Mouse (Mus musculus) limb, embryonic 15.5 days (tissue): ENCODE data around the gene Gpbar1. TPM values are rescaled to one million over a fixed set of nuclear protein-coding genes. Genes with fewer than 3 reads are reported as not detected.
A peak's percentile ranks its signal among the peaks of the same experiment; 100 is the strongest.
"Not testable (repeated sequence)": the region's sequence is repeated elsewhere in the genome, so short reads cannot be mapped to it uniquely, and the experiment has no call there.

Experiments used
- ATAC-seq: fragments of 200-750 bp; cut with Nextera tagmentation; 2 replicates; pipeline ENCODE4 v1.8.0; 2017; ENCODE audit warnings: low read depth, moderate TSS enrichment; ENCODE audit not compliant: insufficient number of reproducible peaks, low FRiP score, low TSS enrichment
- H3K27ac ChIP-seq: fragments of 300-500 bp; sonication (generic); 2 replicates; pipeline ENCODE4 v1.5.1; 2015; ENCODE audit warnings: moderate library complexity, mild to moderate bottlenecking, inconsistent platforms
- H3K27me3 ChIP-seq: fragments of 300-500 bp; sonication (generic); 2 replicates; pipeline ENCODE4 v1.6.1; 2015; ENCODE audit warnings: inconsistent platforms
- H3K36me3 ChIP-seq: fragments of 300-500 bp; sonication (generic); 2 replicates; pipeline ENCODE4 v1.6.1; 2015; ENCODE audit warnings: inconsistent platforms
- H3K4me1 ChIP-seq: fragments of 300-500 bp; sonication (generic); 2 replicates; pipeline ENCODE4 v1.6.1; 2015; ENCODE audit warnings: inconsistent platforms
- H3K4me2 ChIP-seq: fragments of 300-500 bp; sonication (generic); 2 replicates; pipeline ENCODE4 v1.6.1; 2015; ENCODE audit warnings: mild to moderate bottlenecking, inconsistent platforms
- H3K4me3 ChIP-seq: fragments of 300-500 bp; sonication (generic); 2 replicates; pipeline ENCODE4 v1.5.1; 2015; ENCODE audit warnings: mild to moderate bottlenecking, inconsistent platforms
- H3K9ac ChIP-seq: fragments of 300-500 bp; sonication (generic); 2 replicates; pipeline ENCODE4 v1.6.1; 2015; ENCODE audit warnings: inconsistent platforms
- H3K9me3 ChIP-seq: fragments of 300-500 bp; sonication (generic); 2 replicates; pipeline ENCODE4 v1.6.1; 2016; ENCODE audit warnings: inconsistent platforms
- WGBS: fragments of 180-500 bp; shearing (Covaris S2); methylation state at CpG from one replicate; pipeline ENCODE4 v1.1.7; 2015; 5-methylcytosine and 5-hydroxymethylcytosine counted together
- polyA plus RNA-seq: library from polyadenylated mRNA; unstranded; fragments of >200 nt; fragmentation: Nextera tagmentation; extraction: Ambion mirVana; gene quantifications from 2 replicates; pipeline ENCODE4 v1.2.1, GENCODE M21; 2015

Gpbar1 gene
- polyA plus RNA-seq, 1 experiment from 2014 or later: 0.18 TPM

GRCm38 (mm10) chr1:74280591-74281325, 2.4 kb downstream of the Gpbar1 start:
- H3K4me3 ChIP-seq: no peak overlapping the region
- WGBS: 96% methylated on average over 14 of the region's 14 CpGs

DNA sequence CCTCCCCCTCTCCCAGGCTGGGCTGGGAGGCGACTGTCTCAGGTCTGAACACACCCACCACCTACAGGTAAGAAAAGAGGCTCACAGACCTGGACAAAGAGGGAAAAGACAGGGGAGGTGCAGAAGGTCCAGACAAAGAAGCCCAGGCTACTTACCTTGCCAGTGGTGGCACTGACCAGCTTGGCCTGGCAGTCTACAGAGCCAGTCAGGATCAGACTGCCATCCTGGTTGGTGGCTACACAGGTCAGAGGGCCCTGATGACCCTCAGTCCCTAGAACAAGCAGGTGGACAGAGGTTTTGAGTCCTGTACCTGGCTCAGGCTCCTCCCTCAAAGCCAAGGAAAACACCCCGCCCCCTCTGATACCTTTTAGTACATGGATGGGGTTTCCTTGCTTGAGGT, 3.0 kb downstream of the Gpbar1 start:
- Histone ChIP-seq H3K27ac (no peak overlapping the region), H3K36me3 (peaks cover 50% of the 10 kb centered on the region), H3K4me3 (no peak overlapping the region), H3K4me1 (peaks cover 23% of the 10 kb centered on the region), H3K4me2 (no peak overlapping the region), H3K9ac (no peak overlapping the region), H3K27me3 (no peaks in the 10 kb centered on the region), H3K9me3 (no peaks in the 10 kb centered on the region)
- 81% methylated on average over 2 of the region's 2 CpGs for WGBS
- no peak for ATAC-seq

More at GRCm38 (mm10) chr1:74280591-74281325, 2.4 kb downstream of the Gpbar1 start:
- H3K27ac ChIP-seq: no peak overlapping the region
- H3K9me3 ChIP-seq: no peaks in the 10 kb centered on the region
- ATAC-seq: no peak
- H3K36me3 ChIP-seq: peaks cover 50% of the 10 kb centered on the region
- H3K27me3 ChIP-seq: no peaks in the 10 kb centered on the region
- H3K4me1 ChIP-seq: peaks cover 19% of the 10 kb centered on the region
- no peak overlapping the region for H3K9ac ChIP-seq
- H3K4me2 ChIP-seq: no peak overlapping the region

- no peak overlapping the region for H3K9ac ChIP-seq
Measured at GRCm38 (mm10) chr1:74281886-74282285, 3.5 kb downstream of the Gpbar1 start.

DNA sequence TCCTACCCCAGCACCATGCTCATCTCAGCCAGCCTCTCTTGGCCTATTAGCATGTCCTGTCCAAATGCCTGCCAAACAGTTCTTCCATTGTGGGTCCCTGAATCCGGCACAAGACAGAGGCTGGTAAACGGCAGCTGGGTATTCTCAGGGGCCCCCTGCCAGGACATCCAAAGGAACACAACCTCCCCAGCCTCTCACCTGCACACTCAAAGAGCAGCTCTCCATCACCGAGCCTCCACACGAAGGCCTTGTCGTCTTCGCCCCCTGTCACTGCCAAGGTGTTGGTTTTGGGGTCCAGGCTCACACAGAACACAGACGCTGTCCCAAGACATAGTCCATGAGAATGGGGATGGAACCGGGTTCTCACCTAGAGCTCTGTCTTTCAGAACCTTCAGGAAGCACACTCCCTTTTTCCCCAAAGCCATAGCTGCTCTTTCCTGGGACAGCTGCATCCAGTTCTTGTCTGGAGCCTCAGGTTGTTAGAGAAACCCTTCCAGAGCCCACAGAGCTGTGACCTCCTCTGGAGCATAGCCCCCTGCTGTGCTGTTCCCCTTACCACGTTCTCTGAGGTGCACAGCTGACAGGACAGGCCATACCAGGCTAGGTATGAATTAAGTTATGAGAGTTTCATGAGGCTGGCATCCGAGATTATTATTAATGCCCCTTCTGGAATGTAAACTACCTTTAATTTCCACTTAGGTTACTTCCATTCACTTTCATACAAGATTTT, 4.7 kb downstream of the Gpbar1 start:
- H3K27ac ChIP-seq: no peak overlapping the region
- peaks cover 26% of the 10 kb centered on the region for H3K4me1 ChIP-seq
- H3K4me3 ChIP-seq: no peak overlapping the region
- H3K36me3 ChIP-seq: peaks cover 52% of the 10 kb centered on the region
- 0 out of 2 replicates have a peak overlapping the region, but pooled peaks have one; percentile 14 for H3K9ac ChIP-seq
- H3K27me3 ChIP-seq: no peaks in the 10 kb centered on the region
- H3K4me2 ChIP-seq: no peak overlapping the region
- WGBS: 88% methylated on average over 10 of the region's 10 CpGs
- no peaks in the 10 kb centered on the region for H3K9me3 ChIP-seq
- no peak for ATAC-seq

More at GRCm38 (mm10) chr1:74281886-74282285, 3.5 kb downstream of the Gpbar1 start:
- no peak overlapping the region for H3K27ac ChIP-seq
- no peak for ATAC-seq
- H3K27me3 ChIP-seq: no peaks in the 10 kb centered on the region
- peaks cover 23% of the 10 kb centered on the region for H3K4me1 ChIP-seq
- peaks cover 50% of the 10 kb centered on the region for H3K36me3 ChIP-seq
- H3K4me3 ChIP-seq: no peak overlapping the region
- 97% methylated on average over 8 of the region's 8 CpGs for WGBS
- no peak overlapping the region for H3K4me2 ChIP-seq
- H3K9me3 ChIP-seq: no peaks in the 10 kb centered on the region

GRCm38 (mm10) chr1:74283686-74284463, 5.5 kb downstream of the Gpbar1 start:
- ATAC-seq: peak; percentile 28
- peak overlapping the region; percentile 79 for H3K9ac ChIP-seq
- H3K27me3 ChIP-seq: no peaks in the 10 kb centered on the region
- no peaks in the 10 kb centered on the region for H3K9me3 ChIP-seq
- peak overlapping the region; percentile 85 for H3K27ac ChIP-seq
- peaks cover 33% of the 10 kb centered on the region for H3K4me1 ChIP-seq
- H3K4me3 ChIP-seq: peak overlapping the region; percentile 90
- peaks cover 53% of the 10 kb centered on the region for H3K36me3 ChIP-seq
- WGBS: 15% methylated on average over 15 of the region's 15 CpGs
- peak overlapping the region; percentile 79 for H3K4me2 ChIP-seq

- Histone ChIP-seq H3K27me3 (no peaks in the 10 kb centered on the region), H3K36me3 (peaks cover 53% of the 10 kb centered on the region), H3K4me3 (peak within 1 kb of the TSS; percentile 90), H3K27ac (peak within 1 kb of the TSS; percentile 85), H3K9me3 (no peaks in the 10 kb centered on the region), H3K4me2 (peak within 1 kb of the TSS; percentile 79), H3K4me1 (peaks cover 37% of the 10 kb centered on the region), H3K9ac (peak within 1 kb of the TSS; percentile 79)
- WGBS: under 1% methylated on average over 56 of the region's 56 CpGs
- peak; percentile 97 for ATAC-seq
Measured at GRCm38 (mm10) chr1:74284543-74285160, 6.3 kb downstream of the Gpbar1 start, which contains the start of the genes Aamp and Pnkd. Aamp (minus strand) TSS chr1:74284738. Pnkd (plus strand) TSS chr1:74284930.

DNA sequence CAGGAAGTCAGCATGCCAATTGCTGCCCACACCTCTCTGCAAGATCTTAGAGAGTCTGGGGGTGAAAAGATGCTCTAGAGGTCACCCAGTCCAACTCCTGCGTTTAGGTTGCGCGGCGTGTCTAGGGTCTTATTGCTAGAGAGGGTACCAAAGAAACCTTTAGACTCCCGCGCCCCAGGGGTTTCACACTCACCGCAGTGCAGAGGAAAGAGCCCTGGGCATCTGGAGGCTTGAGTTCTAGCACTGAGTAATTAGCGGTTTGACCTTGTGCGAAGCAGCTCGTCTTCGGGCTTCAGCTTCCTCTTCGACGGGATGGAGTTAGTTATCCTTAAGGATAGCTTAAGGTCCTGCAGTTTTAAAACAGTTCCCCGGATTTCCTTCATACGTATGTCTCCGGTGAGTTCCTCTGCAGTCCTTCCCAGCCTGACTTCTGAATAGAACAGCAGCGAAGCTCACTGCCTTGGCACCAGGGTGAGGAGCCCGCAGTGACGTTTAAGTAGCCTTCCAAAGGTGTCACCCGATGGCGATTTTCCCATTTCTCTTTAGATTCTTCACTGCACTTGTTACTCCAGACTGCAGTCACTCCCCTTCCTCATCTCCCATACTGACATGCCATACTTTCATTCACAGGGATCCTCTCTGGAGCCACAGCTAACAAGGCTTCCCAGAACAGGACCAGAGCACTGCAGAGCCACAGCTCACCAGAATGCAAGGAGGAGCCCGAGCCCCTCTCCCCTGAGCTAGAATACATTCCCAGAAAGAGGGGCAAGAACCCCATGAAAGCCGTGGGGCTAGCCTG, 7.1 kb downstream of the Gpbar1 start:
- Histone ChIP-seq H3K4me1 (peaks cover 44% of the 10 kb centered on the region), H3K27ac (no peak overlapping the region), H3K4me3 (peak overlapping the region; percentile 90), H3K9me3 (no peaks in the 10 kb centered on the region), H3K4me2 (peak overlapping the region; percentile 76), H3K27me3 (no peaks in the 10 kb centered on the region), H3K9ac (peak overlapping the region; percentile 65), H3K36me3 (peaks cover 52% of the 10 kb centered on the region)
- no peak for ATAC-seq
- 3% methylated on average over 23 of the region's 23 CpGs for WGBS

GRCm38 (mm10) chr1:74286869-74287607, 8.7 kb downstream of the Gpbar1 start:
- H3K36me3 ChIP-seq: peaks cover 50% of the 10 kb centered on the region

GRCm38 (mm10) chr1:74288327-74288726, 10.0 kb downstream of the Gpbar1 start:
- H3K27ac ChIP-seq: no peak overlapping the region
- 75% methylated on average over 4 of the region's 4 CpGs for WGBS
- H3K9ac ChIP-seq: no peak overlapping the region
- H3K4me3 ChIP-seq: no peak overlapping the region
- H3K36me3 ChIP-seq: peaks cover 51% of the 10 kb centered on the region
- H3K4me2 ChIP-seq: no peak overlapping the region
- H3K4me1 ChIP-seq: peaks cover 37% of the 10 kb centered on the region
- H3K27me3 ChIP-seq: no peaks in the 10 kb centered on the region
- no peak for ATAC-seq
- no peaks in the 10 kb centered on the region for H3K9me3 ChIP-seq

More at GRCm38 (mm10) chr1:74286869-74287607, 8.7 kb downstream of the Gpbar1 start:
- not testable (repeated sequence) for H3K4me2 ChIP-seq, H3K9ac ChIP-seq, ATAC-seq, H3K27me3 ChIP-seq, H3K4me3 ChIP-seq, H3K9me3 ChIP-seq, H3K27ac ChIP-seq
- WGBS: 64% methylated on average over 15 of the region's 17 CpGs
- H3K4me1 ChIP-seq: peaks cover 46% of the 10 kb centered on the region

DNA sequence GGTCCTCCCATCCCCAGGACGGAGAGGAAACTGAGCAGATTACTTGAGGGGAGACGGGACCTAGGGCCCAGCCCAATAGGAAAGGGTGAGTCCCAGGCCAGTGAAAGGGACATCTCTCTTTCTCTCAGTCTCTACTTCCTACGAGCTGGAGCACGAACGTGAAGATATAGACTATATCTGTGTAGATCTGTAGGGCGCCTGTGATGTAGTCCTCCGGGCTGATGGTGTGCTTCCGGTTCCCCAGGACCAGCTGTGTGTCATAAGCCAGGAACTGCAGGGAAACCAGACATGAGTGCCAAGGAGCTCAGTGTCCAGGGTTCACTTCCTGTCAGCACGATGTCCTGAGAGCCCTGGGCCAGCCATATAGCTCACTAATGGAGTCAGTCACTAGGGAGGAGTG, 10.9 kb downstream of the Gpbar1 start:
- WGBS: 86% methylated on average over 9 of the region's 9 CpGs
- 0 out of 2 replicates have a peak overlapping the region, but pooled peaks have one; percentile 12 for H3K27ac ChIP-seq
- H3K4me1 ChIP-seq: peaks cover 36% of the 10 kb centered on the region
- no peaks in the 10 kb centered on the region for H3K27me3 ChIP-seq
- no peak overlapping the region for H3K4me3 ChIP-seq
- H3K4me2 ChIP-seq: no peak overlapping the region
- H3K36me3 ChIP-seq: peaks cover 60% of the 10 kb centered on the region
- no peak overlapping the region for H3K9ac ChIP-seq
- H3K9me3 ChIP-seq: no peaks in the 10 kb centered on the region
- no peak for ATAC-seq
